Mouse (Mus musculus) MN1 (cell line): ENCODE measurements at regions not wholly inside any gene's neighbourhood (a gene's known extent, or its start where the extent isn't known, plus 50 kb on each side); places are given as distances from the start of the nearest gene placed in this dataset.

Experiments
- DNase-seq: peaks from one replicate; pipeline ENCODE4 v3.0.0-alpha.2; 2016; ENCODE audit warnings: low spot score

DNA sequence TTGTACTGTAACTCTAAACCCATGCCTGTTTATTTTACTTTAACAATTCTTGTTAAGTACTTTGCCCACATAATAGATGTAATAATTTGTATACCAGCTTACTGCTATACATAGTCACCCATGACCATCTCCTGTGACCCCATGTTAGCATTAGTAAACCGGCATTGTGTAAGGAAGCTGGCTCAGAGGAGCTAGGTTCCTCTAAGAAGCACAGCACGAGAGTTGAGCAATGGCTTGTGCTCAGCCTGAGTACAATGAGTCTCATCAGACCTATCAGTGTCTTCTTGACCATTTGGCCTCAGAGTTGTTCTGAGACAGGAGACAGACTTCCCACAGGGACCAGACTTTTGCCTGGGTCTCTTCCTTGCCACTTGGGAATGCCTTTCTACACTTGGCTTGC lies 279.6 kb downstream of the Maf start:
- DNase-seq = no peak

GRCm38 (mm10) chr8:115427490-115427889 lies 280.1 kb downstream of the Maf start:
- DNase-seq = no peak

DNA sequence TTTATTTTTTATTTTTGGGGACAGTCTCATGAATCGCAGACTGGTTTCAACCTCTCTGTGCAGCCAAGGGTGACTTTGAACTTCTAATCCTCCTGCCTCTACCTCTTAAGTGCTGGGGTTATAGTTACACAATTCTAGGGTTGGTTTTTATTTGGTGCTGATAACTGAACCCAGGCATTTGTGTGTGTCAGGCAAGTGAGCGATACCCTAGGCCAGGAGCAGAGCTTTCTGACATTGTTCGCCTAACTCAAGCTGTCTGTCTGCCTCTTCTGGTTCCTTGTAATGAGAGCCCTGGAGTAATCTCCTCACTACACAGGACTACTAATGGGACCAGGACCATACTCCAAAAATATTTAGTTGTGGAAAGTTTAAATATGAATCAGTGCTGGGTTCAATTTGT lies 281.1 kb downstream of the Maf start:
- no peak for DNase-seq

DNA sequence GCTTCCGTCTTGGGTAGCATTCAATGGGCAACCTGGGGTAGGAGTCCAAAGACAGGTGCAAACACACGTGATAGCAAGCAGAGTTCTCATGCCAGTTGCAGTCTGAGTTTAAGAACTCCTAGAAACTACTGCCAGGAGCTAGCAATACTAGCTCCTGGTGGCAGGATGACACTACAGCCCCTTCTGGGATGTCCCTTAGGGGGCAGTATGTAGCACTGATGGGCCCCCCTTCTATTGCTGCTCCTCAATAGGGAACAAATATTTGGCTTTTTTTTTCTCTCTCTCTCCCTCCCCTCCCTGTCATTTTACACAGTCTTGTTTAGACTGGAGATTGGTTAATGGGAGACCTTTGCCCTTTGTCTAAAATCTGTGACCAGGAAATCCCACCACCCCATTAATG lies 282.2 kb downstream of the Maf start:
- DNase-seq = no peak

DNA sequence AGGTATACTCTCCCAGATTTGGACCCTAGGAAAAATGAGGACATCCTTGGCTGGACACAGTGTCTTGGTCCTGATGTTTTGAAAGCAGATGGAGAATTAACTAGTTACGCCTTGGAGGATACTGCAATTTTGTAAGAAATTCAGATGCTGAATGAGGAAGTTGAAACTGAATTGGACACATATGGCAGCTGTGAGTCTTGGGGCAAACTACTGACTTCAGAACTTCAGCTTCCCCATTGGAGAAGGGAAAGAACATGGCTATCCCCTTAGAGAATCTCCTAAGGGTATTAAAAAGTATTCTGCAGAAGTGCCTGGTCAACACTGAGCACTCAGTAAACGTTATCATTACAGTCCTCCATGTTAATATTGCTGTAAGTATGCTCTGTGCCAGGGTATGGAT lies 283.9 kb downstream of the Maf start:
- DNase-seq = no peak

- DNase-seq = no peak
These were observed 284.5 kb downstream of the Maf start for GRCm38 (mm10) chr8:115423056-115423455.

GRCm38 (mm10) chr8:115420536-115420935 lies 287.1 kb downstream of the Maf start:
- no peak for DNase-seq

DNA sequence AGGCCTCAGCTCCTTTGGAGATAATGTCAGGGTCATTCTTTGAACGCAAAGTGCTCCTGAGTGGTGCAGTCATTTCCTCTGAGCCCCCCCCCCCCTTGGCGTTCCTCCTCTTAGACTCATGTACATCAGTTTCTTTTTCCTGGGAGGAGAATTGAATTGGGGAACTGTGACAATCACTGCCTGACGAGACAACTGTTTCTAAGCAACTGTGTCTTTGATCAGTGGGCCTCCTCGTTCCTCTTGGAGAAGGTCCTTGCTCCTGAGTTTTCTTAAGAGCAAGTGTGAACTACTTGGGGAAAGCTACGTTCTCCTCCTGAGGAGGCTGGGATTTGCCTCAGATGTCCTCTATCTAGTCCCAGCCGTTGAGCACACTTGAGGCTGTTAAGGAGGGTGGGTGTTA lies 287.5 kb downstream of the Maf start:
- no peak for DNase-seq

DNA sequence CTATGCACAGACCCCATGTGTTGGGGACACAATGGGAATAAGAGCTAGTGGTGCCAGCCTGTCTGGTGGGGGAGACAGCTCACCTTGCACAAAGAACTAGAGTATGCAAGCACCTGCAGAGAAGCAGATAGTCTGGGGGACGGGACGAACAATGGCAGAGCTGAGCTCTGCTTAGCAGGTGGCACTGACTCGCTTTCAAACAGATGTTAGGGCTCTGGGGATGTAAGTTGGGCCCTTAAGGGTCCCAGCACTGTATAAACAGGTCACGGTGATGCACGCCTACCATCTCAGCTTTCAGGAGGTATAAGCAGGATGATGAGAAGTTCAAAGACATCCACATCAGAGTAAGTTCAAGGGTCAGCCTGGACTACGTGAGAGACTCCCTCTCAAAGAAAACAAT lies 289.5 kb downstream of the Maf start:
- DNase-seq = no peak

DNA sequence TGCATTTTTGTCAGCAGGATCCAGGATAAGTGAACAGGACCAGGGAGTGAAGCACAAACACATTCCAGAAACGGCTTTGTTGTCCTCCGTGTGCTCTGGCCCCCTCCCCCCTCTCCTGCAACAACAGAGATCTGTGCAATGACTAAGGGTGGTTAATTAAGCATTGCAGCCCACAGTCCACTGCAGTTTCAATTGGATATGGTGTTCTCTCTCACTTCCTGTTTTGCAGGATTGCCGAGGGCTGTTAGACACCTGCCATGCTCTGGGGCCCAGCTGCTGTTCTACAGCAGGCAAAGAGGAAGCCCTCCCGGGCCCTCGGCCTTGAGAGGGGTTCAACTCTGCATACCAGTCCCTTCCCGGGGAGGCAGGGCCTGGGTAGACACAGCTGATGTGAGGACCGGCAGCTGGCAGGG lies 293.5 kb downstream of the Maf start:
- DNase-seq = no peak

DNA sequence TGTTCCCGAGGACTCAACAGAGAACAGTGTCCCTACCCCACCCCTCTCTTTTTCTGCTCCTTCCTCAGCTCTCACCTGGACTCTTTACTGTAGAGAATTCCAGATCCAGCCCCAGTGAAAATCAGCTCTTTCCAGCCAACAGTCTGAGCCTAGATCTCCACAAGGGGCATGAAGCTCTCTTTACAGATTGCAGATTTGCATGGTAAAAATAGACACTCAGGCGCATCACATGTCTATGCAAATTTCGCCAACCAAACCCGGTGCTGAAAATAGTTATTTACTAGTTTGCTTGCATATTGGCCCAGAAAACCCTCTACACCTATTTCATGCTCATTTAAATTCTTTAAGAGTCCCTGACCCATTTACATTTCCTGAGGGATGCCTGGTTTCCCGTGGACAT lies 295.8 kb downstream of the Maf start:
- no peak for DNase-seq

DNA sequence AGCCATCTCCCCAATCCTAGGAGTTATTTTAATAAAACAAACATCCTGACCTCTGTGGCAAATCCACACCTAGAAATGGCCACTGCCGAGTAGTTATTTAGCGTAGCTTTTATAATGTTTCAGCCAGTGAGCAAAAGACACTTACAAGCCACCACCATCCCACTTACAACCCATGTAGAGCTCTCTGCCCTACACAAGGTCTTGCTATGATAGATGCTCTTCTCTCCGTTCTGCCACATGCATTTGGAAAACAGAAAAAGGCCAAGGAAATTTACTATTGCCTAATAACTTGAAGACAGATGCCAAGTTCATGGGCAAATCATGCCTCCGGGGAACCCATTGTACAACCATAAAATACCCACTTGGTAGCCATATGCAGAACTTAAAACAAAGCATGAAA lies 296.5 kb downstream of the Maf start:
- no peak for DNase-seq

- no peak for DNase-seq
These were observed 297.4 kb downstream of the Maf start for GRCm38 (mm10) chr8:115410191-115410590.

DNA sequence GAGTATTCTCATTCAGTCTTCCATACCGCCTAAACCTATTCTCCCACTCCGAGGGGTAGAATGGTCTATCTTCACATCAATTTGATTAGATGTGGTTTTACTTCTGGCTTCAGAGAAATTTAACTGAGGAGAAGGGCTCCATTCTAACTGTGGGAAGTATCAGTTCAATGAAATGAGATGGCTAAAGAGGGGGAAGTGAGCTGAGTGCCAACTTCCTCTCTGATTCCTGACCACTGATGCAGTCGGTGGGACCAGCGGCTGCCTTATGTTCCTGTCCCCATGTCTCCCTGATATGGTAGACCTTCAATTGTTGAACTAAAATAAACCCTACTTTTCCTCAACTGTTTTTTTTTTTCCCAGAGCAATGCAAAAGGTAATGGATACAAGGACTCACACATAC lies 300.1 kb downstream of the Maf start:
- no peak for DNase-seq

- DNase-seq = no peak
These were observed 304.0 kb downstream of the Maf start for GRCm38 (mm10) chr8:115403601-115404000.

DNA sequence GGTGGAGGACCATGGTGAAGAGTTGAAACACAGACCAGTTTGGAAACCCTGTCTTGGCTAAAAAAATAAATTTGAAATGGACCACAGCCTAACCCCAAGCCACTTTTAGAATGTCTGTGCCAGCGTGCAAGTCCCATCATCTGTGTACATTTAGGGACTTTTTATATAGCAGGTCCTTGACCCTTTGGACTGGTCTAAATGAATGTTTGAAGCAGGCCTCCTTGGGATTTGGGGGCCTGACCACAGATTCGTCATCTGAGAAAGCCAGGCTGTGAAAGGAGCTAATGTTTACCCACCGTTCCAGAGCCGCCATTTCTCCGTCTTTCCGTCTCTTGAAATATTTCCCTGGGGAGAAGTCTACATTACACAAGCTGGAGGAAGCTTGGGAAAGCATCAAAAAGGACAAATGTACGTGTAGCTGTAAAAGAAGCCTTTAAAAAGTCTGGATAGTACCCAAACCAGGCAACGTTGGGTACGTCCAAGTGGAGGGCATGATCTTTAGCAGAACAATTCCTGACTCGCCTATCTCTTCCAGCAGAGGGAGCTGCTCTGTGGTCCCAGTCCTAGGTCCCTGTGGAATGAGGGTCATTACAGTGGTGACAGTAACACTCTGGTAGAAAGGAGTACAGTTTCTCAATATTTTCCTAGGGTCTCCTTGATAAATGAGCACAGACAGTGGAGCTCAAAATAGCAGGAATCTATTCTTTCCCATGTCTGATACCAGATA lies 305.0 kb downstream of the Maf start:
- no peak for DNase-seq
